Mouse (Mus musculus): ENCODE data around the gene Hoxc11. TPM values are rescaled to one million over a fixed set of nuclear protein-coding genes. Genes with fewer than 3 reads are reported as not detected.
A peak's percentile ranks its signal among the peaks of the same experiment; 100 is the strongest.

Gene Hoxc11
- polyA plus RNA-seq, 1 experiment = not detected

DNA sequence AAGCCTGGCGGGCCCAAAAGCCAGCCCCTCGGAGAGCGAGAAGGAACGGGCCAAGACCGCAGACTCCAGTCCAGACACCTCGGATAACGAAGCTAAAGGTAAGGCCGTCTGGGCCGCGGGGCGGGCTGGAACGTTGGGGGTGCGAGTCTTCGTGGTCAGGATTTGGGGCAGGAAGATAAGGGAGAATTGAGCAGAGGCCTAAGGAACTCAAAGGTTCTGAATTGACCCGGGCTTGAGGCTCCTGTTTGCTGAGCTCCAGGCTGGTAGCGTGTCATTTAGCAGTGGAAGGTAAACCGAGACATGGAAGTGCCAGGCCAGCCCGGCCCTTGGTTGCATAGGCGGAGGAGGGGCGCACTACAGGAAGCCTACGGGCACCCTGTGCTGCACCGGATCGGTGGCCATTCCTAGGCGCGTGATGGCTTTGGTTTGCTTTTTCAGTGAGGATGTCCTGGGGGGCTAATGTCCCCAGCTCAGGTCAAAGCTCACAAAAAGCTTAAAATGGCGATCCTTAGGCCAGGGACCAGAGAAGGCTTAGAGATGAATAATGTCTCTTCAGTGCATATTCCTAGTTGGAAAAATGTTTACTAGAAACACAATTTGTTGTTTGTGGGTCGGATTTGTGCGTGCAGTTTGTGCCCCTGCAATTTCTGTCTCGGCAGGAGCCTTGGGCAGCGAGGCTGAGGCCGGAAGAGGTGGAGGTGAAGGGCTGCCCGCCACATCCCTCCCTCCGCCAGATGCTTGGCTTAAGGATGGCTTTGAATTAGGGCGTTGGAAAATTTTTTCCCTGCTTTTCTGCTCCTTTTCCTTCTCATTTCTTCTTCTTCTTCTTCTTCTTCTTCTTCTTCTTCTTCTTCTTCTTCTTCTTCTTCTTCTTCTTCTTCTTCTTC is 13.5 kb downstream of the Hoxc11 start:
- DNase-seq = no peak
- 0 out of 2 replicates have a peak, but pooled peaks cover 2% of the 10 kb centered on the region for H3K4me1 ChIP-seq (ENCODE audit: control insufficient read depth, insufficient read depth, low read length)
- no peak overlapping the region for H3K4me3 ChIP-seq (replicated peaks; ENCODE audit: extremely low read depth, low read depth, low read length)
- 6% methylated on average over 34 of the region's 34 CpGs for WGBS
- TF ChIP-seq POLR2A (IDR thresholded peaks at IDR 0.05; ENCODE audit: borderline replicate concordance, extremely low read depth, low read depth, low read length) (no peak), CTCF (IDR thresholded peaks at IDR 0.05; ENCODE audit: insufficient read depth, low read length) (no peak)

DNA sequence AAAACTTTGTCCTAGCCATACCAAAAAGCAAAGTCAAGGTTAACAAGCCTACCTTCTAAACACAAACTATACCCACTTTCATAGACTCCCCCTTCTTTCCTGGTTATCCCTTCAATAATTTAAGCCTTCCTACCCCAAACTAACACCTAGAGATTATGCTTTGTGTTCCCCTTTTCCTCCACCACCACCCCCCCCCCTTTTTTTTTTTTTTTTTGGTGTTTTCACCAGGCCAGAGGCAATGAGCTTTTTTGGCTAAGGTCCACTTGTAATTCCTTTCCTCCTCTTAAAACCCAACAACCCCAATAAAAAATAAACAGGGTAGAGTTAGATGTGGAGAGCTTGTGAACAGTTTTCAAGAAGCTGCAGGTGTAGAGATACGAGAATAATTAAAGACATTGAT is 15.1 kb downstream of the Hoxc11 start:
- TF ChIP-seq CTCF (IDR thresholded peaks at IDR 0.05; ENCODE audit: insufficient read depth, low read length) (no peak), POLR2A (IDR thresholded peaks at IDR 0.05; ENCODE audit: borderline replicate concordance, extremely low read depth, low read depth, low read length) (no peak)
- Histone ChIP-seq H3K4me3 (replicated peaks; ENCODE audit: extremely low read depth, low read depth, low read length) (no peak overlapping the region), H3K4me1 (ENCODE audit: control insufficient read depth, insufficient read depth, low read length) (no peaks in the 10 kb centered on the region)
- DNase-seq = no peak
- 32% methylated on average over 1 of the region's 1 CpGs for WGBS

DNA sequence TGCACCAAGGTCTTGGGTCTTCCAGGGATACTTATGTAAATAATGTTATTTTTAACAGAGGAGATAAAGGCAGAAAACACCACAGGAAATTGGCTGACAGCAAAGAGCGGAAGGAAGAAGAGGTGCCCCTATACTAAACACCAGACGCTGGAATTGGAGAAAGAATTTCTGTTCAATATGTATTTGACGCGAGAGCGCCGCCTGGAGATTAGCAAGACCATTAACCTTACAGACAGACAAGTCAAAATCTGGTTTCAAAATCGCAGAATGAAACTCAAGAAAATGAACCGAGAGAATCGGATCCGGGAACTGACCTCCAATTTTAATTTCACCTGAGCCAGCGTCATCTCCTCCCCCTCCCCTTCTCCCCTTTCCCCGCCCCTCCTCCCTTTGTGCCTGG is 16.5 kb downstream of the Hoxc11 start:
- no peak for DNase-seq
- no peak for TF ChIP-seq POLR2A (IDR thresholded peaks at IDR 0.05; ENCODE audit: borderline replicate concordance, extremely low read depth, low read depth, low read length)
- no peak for TF ChIP-seq CTCF (IDR thresholded peaks at IDR 0.05; ENCODE audit: insufficient read depth, low read length)
- Histone ChIP-seq H3K4me1 (ENCODE audit: control insufficient read depth, insufficient read depth, low read length) (no peaks in the 10 kb centered on the region), H3K4me3 (replicated peaks; ENCODE audit: extremely low read depth, low read depth, low read length) (no peak overlapping the region)
- WGBS = 3% methylated on average over 12 of the region's 12 CpGs

DNA sequence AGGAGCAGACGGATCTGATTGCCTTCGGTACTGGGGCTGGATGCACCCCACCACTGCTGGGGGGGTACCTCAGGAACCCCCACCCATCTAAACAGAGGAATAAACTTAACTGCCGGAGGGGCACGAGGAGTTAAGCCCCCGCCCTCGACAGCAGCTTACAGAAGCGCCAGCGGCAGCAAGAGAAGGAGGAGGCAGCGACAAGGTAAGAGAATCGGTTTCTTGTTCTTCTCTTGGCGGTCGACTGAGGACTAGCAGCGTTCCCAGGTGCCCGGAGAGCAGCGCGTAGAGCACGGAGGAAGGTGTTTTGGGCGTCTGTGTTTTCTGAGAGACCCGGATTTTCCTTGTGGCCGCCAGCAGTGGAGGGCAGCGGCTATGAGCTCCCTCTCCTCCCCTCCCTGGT is 18.0 kb downstream of the Hoxc11 start:
- TF ChIP-seq POLR2A (IDR thresholded peaks at IDR 0.05; ENCODE audit: borderline replicate concordance, extremely low read depth, low read depth, low read length) (no peak), CTCF (IDR thresholded peaks at IDR 0.05; ENCODE audit: insufficient read depth, low read length) (no peak)
- 2% methylated on average over 21 of the region's 21 CpGs for WGBS
- Histone ChIP-seq H3K4me1 (ENCODE audit: control insufficient read depth, insufficient read depth, low read length) (peaks cover 4% of the 10 kb centered on the region; the same call in 1 of the 2 replicates), H3K4me3 (replicated peaks; ENCODE audit: extremely low read depth, low read depth, low read length) (no peak overlapping the region)
- no peak for DNase-seq

DNA sequence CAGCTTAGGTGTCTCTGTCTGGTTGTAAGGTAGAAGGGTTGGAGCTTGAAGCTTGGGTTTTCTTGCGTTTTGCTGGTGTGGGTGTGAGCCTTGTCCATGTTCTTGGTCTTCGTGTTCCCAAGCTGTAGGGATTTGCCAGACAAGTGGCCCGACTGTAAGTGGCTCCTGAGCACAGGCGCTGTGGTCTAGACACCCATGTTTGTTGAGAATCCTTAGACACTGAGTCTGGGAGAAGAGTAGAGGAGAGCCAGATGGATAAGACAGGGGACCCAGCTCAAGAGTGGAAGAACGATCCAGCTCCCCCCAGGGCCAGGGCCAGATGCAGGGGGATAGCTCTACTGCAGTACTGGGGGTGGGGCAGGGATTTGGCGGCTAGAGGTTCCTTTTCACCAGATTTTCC is 18.5 kb downstream of the Hoxc11 start:
- H3K4me3 ChIP-seq (replicated peaks; ENCODE audit: extremely low read depth, low read depth, low read length) = no peak overlapping the region
- no peak for DNase-seq
- TF ChIP-seq CTCF (IDR thresholded peaks at IDR 0.05; ENCODE audit: insufficient read depth, low read length) = no peak
- WGBS = 3% methylated on average over 6 of the region's 6 CpGs
- peaks cover 7% of the 10 kb centered on the region; the same call in 1 of the 2 replicates for H3K4me1 ChIP-seq (ENCODE audit: control insufficient read depth, insufficient read depth, low read length)

DNA sequence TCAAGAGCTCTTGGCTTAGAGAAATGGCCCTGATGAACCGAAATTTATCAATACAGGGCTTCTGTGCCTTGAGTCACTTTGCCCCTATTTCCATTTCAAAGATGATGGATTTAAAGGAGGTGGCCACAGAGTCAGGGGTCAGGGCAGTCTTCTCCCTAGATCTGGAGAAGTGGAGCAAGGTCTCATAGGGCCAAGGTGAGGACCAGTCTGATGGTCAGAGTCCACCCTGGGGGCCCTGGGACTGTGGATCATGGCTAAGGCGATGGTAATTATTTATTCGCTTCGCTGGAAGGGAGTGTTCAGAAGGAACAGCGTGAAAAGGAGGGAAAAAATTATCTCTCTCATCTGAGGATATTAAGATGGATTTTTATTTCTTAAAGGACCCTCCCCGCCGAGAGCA is 20.8 kb downstream of the Hoxc11 start:
- Histone ChIP-seq H3K4me3 (replicated peaks; ENCODE audit: extremely low read depth, low read depth, low read length) (no peak overlapping the region), H3K4me1 (ENCODE audit: control insufficient read depth, insufficient read depth, low read length) (peaks cover 7% of the 10 kb centered on the region; the same call in 1 of the 2 replicates)
- no peak for TF ChIP-seq CTCF (IDR thresholded peaks at IDR 0.05; ENCODE audit: insufficient read depth, low read length)
- TF ChIP-seq POLR2A (IDR thresholded peaks at IDR 0.05; ENCODE audit: borderline replicate concordance, extremely low read depth, low read depth, low read length) = no peak
- 12% methylated on average over 7 of the region's 7 CpGs for WGBS
- DNase-seq = no peak

DNA sequence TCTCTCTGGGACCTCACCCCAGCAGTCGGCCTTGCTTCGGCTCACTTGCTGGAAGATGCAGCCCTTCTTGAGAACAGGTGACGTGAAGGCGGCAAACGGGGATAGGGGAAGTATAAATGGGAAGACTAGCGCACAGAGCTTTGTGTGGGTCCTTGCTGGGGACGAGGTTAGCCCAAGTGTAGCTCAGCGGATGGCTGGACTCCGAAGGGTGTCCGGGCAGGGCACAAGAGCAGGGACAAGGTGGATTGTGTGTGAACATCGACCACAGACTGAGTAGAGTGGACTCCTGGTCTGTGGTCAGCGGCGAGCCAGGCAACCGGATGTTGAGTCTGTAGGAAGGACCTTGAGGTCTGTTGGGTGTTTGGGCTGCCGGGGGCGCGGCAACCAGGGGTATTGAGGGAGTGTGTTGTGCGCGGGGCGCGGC is 21.5 kb downstream of the Hoxc11 start:
- TF ChIP-seq CTCF (IDR thresholded peaks at IDR 0.05; ENCODE audit: insufficient read depth, low read length) (no peak), POLR2A (IDR thresholded peaks at IDR 0.05; ENCODE audit: borderline replicate concordance, extremely low read depth, low read depth, low read length) (no peak)
- Histone ChIP-seq H3K4me1 (ENCODE audit: control insufficient read depth, insufficient read depth, low read length) (peaks cover 7% of the 10 kb centered on the region; the same call in 1 of the 2 replicates), H3K4me3 (replicated peaks; ENCODE audit: extremely low read depth, low read depth, low read length) (no peak overlapping the region)
- DNase-seq = peak; percentile 2
- 5% methylated on average over 21 of the region's 21 CpGs for WGBS

DNA sequence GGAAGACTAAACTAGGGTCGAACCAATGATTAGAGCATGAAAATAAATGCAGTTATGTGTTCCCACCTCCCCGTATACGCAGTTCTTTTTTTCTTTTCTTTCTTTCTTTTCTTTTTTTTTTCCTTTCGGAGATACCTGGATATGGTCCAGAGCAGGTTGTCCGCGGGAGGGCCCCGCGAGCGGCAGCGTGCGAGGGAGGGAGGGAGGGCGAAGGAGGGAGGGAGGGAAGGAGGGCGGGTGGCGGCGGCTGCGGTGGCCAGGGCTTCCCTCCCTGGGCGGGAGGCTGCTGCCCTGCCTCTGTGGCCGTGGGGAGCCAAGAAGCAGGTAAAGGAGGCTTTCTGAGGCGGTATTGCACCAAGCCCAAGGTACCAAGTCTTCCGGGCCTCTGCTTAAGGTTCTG is 21.9 kb downstream of the Hoxc11 start, which contains the start of gene Hoxc9:
Gene Hoxc9, plus strand, starts transcription at position 269 of the 400 bp plus-strand sequence.
- peak within 1 kb of the TSS; percentile 51 for H3K4me3 ChIP-seq (replicated peaks; ENCODE audit: extremely low read depth, low read depth, low read length)
- DNase-seq = no peak
- WGBS = under 1% methylated on average over 17 of the region's 20 CpGs
- no peak for TF ChIP-seq CTCF (IDR thresholded peaks at IDR 0.05; ENCODE audit: insufficient read depth, low read length)
- TF ChIP-seq POLR2A (IDR thresholded peaks at IDR 0.05; ENCODE audit: borderline replicate concordance, extremely low read depth, low read depth, low read length) = no peak
- peaks cover 7% of the 10 kb centered on the region; the same call in 1 of the 2 replicates for H3K4me1 ChIP-seq (ENCODE audit: control insufficient read depth, insufficient read depth, low read length)

DNA sequence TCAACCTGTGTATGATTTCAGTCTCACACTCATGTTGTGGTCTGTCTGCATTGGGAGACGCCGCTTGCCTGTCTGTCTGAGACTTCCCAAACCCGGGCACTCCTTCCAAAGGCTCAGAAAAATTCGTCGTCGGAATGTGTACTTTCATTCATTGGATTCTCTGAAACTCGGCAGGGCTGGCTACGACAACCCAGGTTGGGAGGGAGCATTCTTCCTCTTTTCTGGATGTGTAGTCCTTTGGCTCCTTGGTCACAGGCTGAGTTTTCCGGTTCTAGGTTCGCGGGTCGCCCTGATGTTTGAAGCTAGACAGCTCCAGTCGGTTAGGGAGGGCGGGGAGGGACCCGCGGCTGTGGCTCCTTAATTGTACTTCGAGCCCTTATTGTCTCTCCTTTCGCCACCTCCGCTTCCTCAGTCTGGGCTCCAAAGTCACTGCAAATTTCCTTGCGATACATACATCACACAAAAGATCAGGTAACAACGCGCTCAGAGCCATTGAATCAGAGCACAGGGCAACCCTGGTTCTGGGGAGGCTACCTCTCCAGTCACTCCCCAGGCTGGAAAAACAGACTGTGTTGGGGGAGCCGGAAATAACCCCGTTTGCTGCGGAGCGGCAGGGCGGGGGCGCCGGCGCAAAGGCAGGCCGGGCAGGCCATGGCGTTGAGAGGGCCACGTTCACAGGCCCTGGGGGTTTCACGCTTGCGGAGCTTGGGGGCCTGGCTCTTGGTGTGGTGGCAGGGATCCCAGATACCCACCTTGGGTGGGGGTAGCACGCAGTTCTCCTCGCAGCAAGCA is 22.6 kb downstream of the Hoxc11 start:
- WGBS = 3% methylated on average over 37 of the region's 37 CpGs
- Histone ChIP-seq H3K4me1 (ENCODE audit: control insufficient read depth, insufficient read depth, low read length) (peaks cover 7% of the 10 kb centered on the region; the same call in 1 of the 2 replicates), H3K4me3 (replicated peaks; ENCODE audit: extremely low read depth, low read depth, low read length) (peak overlapping the region; percentile 51)
- TF ChIP-seq CTCF (IDR thresholded peaks at IDR 0.05; ENCODE audit: insufficient read depth, low read length) (no peak), POLR2A (IDR thresholded peaks at IDR 0.05; ENCODE audit: borderline replicate concordance, extremely low read depth, low read depth, low read length) (no peak)
- no peak for DNase-seq
